Mouse (Mus musculus): ENCODE results near the gene Vwa2.

GRCm38 (mm10) chr19:56958582-56959021, 84.6 kb downstream of the Vwa2 start:
- TF ChIP-seq ELF1 (IDR thresholded peaks at IDR 0.05; ENCODE audit: low read depth, low read length), result no peak
- no peak for TF ChIP-seq GABPA (IDR thresholded peaks at IDR 0.05; ENCODE audit: low read depth, low read length)
- TF ChIP-seq EP300 (IDR thresholded peaks at IDR 0.05; ENCODE audit: low read depth in 1 of 2, low read length in 2 of 2), result no peak
- no peak for TF ChIP-seq GATA1 (IDR thresholded peaks at IDR 0.05; ENCODE audit: low read depth, low read length)
- no peak for TF ChIP-seq USF2 (IDR thresholded peaks at IDR 0.05; ENCODE audit: borderline replicate concordance in 1 of 2, insufficient read depth in 1 of 2, low read depth in 1 of 2, low read length in 2 of 2)
- TF ChIP-seq POLR2A (IDR thresholded peaks at IDR 0.05; ENCODE audit: control insufficient read depth in 1 of 2, insufficient read depth in 1 of 2, low read depth in 1 of 2, low read length in 2 of 2, poor library complexity in 1 of 2), result no peak
- TF ChIP-seq CTCF (IDR thresholded peaks at IDR 0.05 in 2 of 3, conservative IDR thresholded peaks at IDR 0.05 in 1 of 3; ENCODE audit: control insufficient read depth in 1 of 3, insufficient read depth in 1 of 3, low read depth in 2 of 3, low read length in 3 of 3, poor library complexity in 1 of 3, severe bottlenecking in 1 of 3), result no peak
- no peak for TF ChIP-seq MAZ (IDR thresholded peaks at IDR 0.05; ENCODE audit: low read depth, low read length)
- no peak for TF ChIP-seq ZNF384 (IDR thresholded peaks at IDR 0.05; ENCODE audit: low read depth, low read length)
- no peak for TF ChIP-seq MAX (IDR thresholded peaks at IDR 0.05; ENCODE audit: low read length)
- no peak for TF ChIP-seq USF1 (IDR thresholded peaks at IDR 0.05; ENCODE audit: low read depth, low read length)

All from MEL (cell line).